Mouse (Mus musculus): ENCODE results near the gene Lfng.

DNA sequence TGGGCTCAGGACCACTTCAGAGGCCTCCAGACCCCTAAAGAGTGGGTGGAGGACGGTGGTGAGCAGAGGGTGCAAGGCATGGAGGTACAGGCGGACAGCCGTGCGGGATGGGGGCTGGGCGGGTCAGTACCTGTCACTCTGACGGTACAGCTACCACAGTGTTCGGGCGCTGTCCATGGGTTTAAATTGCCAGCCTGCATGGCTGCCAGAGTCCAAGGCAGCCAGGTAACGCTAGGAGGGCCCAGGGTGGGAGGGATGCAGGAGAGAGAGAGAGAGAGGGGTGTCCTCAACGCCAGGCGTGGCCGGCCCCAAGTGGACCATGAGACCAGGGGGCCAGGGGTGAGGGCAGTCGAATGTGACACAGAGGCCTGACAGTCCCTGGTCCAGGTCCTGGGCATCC, 17.8 kb downstream of the Lfng start:
- TF ChIP-seq CTCF (conservative IDR thresholded peaks at IDR 0.05 in 1 of 2, IDR thresholded peaks at IDR 0.05 in 1 of 2; ENCODE audit: low read depth in 2 of 2, low read length in 2 of 2) = no peak
- no peak for TF ChIP-seq EP300 (IDR thresholded peaks at IDR 0.05; ENCODE audit: low read length)
- no peak for TF ChIP-seq CHD2 (IDR thresholded peaks at IDR 0.05; ENCODE audit: low read length)
- TF ChIP-seq MEF2A (IDR thresholded peaks at IDR 0.05; ENCODE audit: borderline replicate concordance, low read depth, low read length) = no peak
- TF ChIP-seq E2F4 (IDR thresholded peaks at IDR 0.05; ENCODE audit: insufficient replicate concordance, low read depth, low read length) = no peak
- no peak for TF ChIP-seq CHD1 (IDR thresholded peaks at IDR 0.05; ENCODE audit: low read depth, low read length)

Data from CH12.LX (cell line).